Mouse (Mus musculus): ENCODE data around the gene Ubqln1. TPM values are rescaled to one million over a fixed set of nuclear protein-coding genes. Genes with fewer than 3 reads are reported as not detected.

The Ubqln1 gene
- 95.5 and 103 TPM in 2 replicates for polyA plus RNA-seq (2014; fragmentation: Nextera tagmentation; extraction: Ambion mirVana)

DNA sequence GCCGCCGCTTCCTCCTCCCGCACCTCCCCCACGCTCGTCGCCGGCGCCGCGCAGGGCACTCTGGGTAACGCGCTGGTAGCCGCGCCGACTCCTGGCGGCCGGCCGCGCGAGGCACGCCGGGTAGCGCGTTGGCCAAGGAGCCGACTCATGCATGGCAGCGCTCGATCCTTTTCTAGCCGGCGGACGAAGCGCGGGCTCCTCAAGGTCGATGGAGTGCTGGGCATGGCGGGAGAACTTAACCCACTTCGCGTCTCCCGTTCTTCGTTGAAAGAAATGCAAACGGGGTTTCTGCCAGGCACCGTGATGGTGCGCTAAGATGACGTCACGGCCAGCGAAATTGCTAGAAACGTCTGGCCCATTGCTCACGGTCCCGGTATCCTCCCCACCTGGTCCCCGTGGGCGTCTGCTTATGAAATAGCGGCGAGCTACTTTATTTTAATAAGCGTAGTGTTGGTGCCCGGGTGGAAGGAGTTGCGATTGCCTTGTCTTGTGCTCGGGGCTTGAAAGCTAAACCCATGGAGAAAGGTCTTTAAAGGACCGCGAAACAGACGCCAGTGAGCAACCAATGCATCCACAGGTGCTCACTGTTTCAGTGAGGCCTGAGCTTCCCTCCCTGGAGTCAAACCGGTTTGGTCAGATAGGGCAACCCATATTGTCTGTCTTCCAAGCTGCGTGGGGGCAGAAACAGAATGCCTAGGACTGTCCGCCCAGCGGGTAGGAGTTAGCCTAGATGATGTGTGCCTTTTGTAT is at the start of gene Ubqln1:
Gene Ubqln1, minus strand, starts transcription at position 62 of the 750 bp plus-strand sequence.
- H3K9me3 ChIP-seq (ENCODE audit: control insufficient read depth, low read length): no peaks in the 10 kb centered on the region
- peak within 1 kb of the TSS; percentile 98 for H3K9ac ChIP-seq (ENCODE audit: low read depth, low read length)
- no peaks in the 10 kb centered on the region for H3K27me3 ChIP-seq (replicated peaks; ENCODE audit: control insufficient read depth, insufficient read depth, low read length)
- peak; percentile 90 for DNase-seq (ENCODE audit: low spot score)
- peak; percentile 89 for ATAC-seq (replicated peaks; ENCODE audit: low FRiP score)
- peak within 1 kb of the TSS; percentile 85 for H3K4me2 ChIP-seq
- H3K36me3 ChIP-seq (ENCODE audit: control insufficient read depth, insufficient read depth, low read length): no peaks in the 10 kb centered on the region
- 2% methylated on average over 62 of the region's 62 CpGs for WGBS
- peak within 1 kb of the TSS; percentile 89 for H3K27ac ChIP-seq (ENCODE audit: low read depth, low read length)
- peaks cover 20% of the 10 kb centered on the region for H3K4me1 ChIP-seq (replicated peaks; ENCODE audit: control insufficient read depth, insufficient read depth, low read length)
- peak within 1 kb of the TSS; percentile 99 for H3K4me3 ChIP-seq (ENCODE audit: low read depth, low read length)

DNA sequence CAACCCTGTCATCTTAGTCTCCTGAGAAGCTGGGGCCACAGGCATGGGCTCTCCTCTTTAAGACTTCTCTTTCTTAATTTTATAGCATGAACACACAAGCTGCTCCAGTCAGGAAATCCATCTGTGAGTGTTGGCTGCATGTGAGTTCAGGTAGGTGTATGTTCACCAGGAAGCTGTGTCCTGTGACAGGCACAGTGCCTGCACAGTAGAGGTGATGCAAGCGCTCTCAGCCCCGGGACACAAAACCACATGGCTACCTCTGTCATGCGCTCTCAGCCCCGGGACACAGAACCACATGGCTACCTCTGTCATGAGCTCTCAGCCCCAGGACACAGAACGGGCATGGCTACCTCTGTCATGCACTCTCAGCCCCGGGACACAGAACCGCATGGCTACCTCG is 48.1 kb upstream of the Ubqln1 start:
- WGBS: 84% methylated on average over 8 of the region's 8 CpGs
- Histone ChIP-seq H3K9me3 (ENCODE audit: control insufficient read depth, low read length) (no peaks in the 10 kb centered on the region), H3K27me3 (replicated peaks; ENCODE audit: control insufficient read depth, insufficient read depth, low read length) (no peaks in the 10 kb centered on the region), H3K36me3 (ENCODE audit: control insufficient read depth, insufficient read depth, low read length) (no peaks in the 10 kb centered on the region), H3K4me1 (replicated peaks; ENCODE audit: control insufficient read depth, insufficient read depth, low read length) (no peaks in the 10 kb centered on the region), H3K27ac (ENCODE audit: low read depth, low read length) (no peak overlapping the region), H3K4me3 (ENCODE audit: low read depth, low read length) (no peak overlapping the region), H3K4me2 (no peak overlapping the region), H3K9ac (ENCODE audit: low read depth, low read length) (no peak overlapping the region)
- ATAC-seq (replicated peaks; ENCODE audit: low FRiP score): no peak
- no peak for DNase-seq (ENCODE audit: low spot score)

DNA sequence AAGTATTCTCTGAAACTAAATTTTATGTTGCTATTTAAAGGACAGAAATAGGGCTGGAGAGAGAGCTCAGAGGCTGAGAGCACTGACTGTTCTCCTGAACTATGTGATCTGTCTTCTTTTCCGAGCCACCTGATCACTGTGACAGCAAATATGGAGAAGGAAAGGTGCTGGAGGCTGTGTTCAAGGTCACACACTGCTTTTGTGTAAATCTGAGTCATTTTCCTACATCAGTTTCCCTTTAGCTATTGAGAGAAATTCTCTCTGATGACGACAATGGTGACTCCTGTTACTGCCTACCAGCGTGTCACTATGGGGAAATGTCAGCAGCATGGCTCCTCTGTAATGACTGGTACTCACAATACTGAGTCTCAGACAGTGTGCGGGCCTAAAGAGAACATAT is 46.2 kb upstream of the Ubqln1 start:
- ATAC-seq (replicated peaks; ENCODE audit: low FRiP score): no peak
- Histone ChIP-seq H3K36me3 (ENCODE audit: control insufficient read depth, insufficient read depth, low read length) (no peaks in the 10 kb centered on the region), H3K27ac (ENCODE audit: low read depth, low read length) (no peak overlapping the region), H3K9me3 (ENCODE audit: control insufficient read depth, low read length) (no peaks in the 10 kb centered on the region), H3K9ac (ENCODE audit: low read depth, low read length) (no peak overlapping the region), H3K4me1 (replicated peaks; ENCODE audit: control insufficient read depth, insufficient read depth, low read length) (no peaks in the 10 kb centered on the region), H3K4me3 (ENCODE audit: low read depth, low read length) (no peak overlapping the region), H3K4me2 (no peak overlapping the region), H3K27me3 (replicated peaks; ENCODE audit: control insufficient read depth, insufficient read depth, low read length) (no peaks in the 10 kb centered on the region)
- DNase-seq (ENCODE audit: low spot score): no peak
- WGBS: 79% methylated on average over 4 of the region's 4 CpGs

DNA sequence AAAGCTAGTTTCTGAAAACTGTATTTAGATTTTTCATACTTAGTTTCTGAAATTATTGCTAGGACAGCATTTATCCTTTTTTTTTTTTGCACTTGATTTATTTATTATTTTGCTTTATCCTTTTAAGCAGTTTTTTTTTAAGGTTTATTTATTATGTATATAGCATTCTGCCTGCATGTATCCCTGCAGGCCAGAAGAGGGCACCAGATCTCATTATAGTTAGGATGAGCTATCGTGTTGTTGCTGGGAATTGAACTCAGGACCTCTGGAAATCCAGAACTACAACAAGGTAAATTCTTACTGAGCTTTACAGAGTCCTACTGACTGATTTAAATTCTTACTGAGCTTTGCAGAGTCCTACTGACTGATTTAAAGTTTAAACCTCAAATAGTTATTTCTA is 37.8 kb upstream of the Ubqln1 start:
- no peak overlapping the region for H3K27ac ChIP-seq (ENCODE audit: low read depth, low read length)
- no peak overlapping the region for H3K9ac ChIP-seq (ENCODE audit: low read depth, low read length)
- no peaks in the 10 kb centered on the region for H3K27me3 ChIP-seq (replicated peaks; ENCODE audit: control insufficient read depth, insufficient read depth, low read length)
- H3K36me3 ChIP-seq (ENCODE audit: control insufficient read depth, insufficient read depth, low read length): no peaks in the 10 kb centered on the region
- WGBS: 80% methylated on average over 1 of the region's 1 CpGs
- no peaks in the 10 kb centered on the region for H3K4me1 ChIP-seq (replicated peaks; ENCODE audit: control insufficient read depth, insufficient read depth, low read length)
- H3K9me3 ChIP-seq (ENCODE audit: control insufficient read depth, low read length): no peaks in the 10 kb centered on the region
- DNase-seq (ENCODE audit: low spot score) (no peak), ATAC-seq (replicated peaks; ENCODE audit: low FRiP score) (no peak)
- H3K4me2 ChIP-seq: no peak overlapping the region
- no peak overlapping the region for H3K4me3 ChIP-seq (ENCODE audit: low read depth, low read length)

DNA sequence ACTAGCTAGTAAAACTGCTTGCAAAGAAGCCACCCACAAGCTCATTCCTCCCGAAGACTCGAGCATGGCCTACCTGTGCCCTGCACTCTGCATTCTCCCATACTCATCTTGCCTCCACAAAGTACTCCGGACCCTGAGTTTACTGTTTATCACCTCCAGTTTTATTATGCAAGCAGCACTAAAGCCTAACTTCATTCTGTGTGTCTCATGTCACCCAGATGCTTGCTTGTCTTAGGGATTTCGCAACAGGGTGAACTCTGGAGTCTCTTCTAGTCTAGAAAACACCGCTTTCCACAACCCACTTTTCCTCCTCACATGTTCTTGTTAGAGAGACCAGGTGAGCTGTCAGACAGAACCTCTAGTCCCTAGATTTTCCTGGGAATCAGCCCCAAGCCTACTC is 33.5 kb upstream of the Ubqln1 start:
- no peak overlapping the region for H3K27ac ChIP-seq (ENCODE audit: low read depth, low read length)
- no peaks in the 10 kb centered on the region for H3K4me1 ChIP-seq (replicated peaks; ENCODE audit: control insufficient read depth, insufficient read depth, low read length)
- H3K4me3 ChIP-seq (ENCODE audit: low read depth, low read length): no peak overlapping the region
- H3K36me3 ChIP-seq (ENCODE audit: control insufficient read depth, insufficient read depth, low read length): no peaks in the 10 kb centered on the region
- no peak for DNase-seq (ENCODE audit: low spot score)
- H3K27me3 ChIP-seq (replicated peaks; ENCODE audit: control insufficient read depth, insufficient read depth, low read length): no peaks in the 10 kb centered on the region
- 89% methylated on average over 5 of the region's 5 CpGs for WGBS
- no peak overlapping the region for H3K9ac ChIP-seq (ENCODE audit: low read depth, low read length)
- no peak for ATAC-seq (replicated peaks; ENCODE audit: low FRiP score)
- no peaks in the 10 kb centered on the region for H3K9me3 ChIP-seq (ENCODE audit: control insufficient read depth, low read length)
- H3K4me2 ChIP-seq: no peak overlapping the region

DNA sequence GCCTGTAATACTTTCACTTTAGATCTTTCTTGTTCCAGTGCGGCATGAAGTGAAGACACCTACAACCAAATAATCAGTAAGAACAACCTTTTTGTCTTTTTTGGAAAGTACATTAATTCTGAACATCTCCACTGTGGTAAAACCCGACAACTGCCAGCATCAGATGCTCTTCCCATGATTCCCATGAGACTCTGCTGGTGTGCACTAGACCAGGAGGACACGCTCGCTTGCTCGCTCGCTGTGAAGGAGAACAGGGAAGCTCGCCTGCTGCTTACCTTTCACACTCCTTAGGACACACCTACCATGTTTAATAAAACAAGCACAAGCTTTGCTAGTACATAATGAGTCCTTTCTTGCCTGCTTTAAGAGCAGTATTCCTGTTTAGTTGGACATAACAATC is 21.1 kb upstream of the Ubqln1 start:
- Histone ChIP-seq H3K27ac (ENCODE audit: low read depth, low read length) (no peak overlapping the region), H3K9ac (ENCODE audit: low read depth, low read length) (no peak overlapping the region), H3K27me3 (replicated peaks; ENCODE audit: control insufficient read depth, insufficient read depth, low read length) (no peaks in the 10 kb centered on the region), H3K4me1 (replicated peaks; ENCODE audit: control insufficient read depth, insufficient read depth, low read length) (no peaks in the 10 kb centered on the region), H3K4me3 (ENCODE audit: low read depth, low read length) (no peak overlapping the region), H3K9me3 (ENCODE audit: control insufficient read depth, low read length) (no peaks in the 10 kb centered on the region), H3K4me2 (no peak overlapping the region), H3K36me3 (ENCODE audit: control insufficient read depth, insufficient read depth, low read length) (no peaks in the 10 kb centered on the region)
- no peak for DNase-seq (ENCODE audit: low spot score)
- 91% methylated on average over 7 of the region's 7 CpGs for WGBS
- no peak for ATAC-seq (replicated peaks; ENCODE audit: low FRiP score)

DNA sequence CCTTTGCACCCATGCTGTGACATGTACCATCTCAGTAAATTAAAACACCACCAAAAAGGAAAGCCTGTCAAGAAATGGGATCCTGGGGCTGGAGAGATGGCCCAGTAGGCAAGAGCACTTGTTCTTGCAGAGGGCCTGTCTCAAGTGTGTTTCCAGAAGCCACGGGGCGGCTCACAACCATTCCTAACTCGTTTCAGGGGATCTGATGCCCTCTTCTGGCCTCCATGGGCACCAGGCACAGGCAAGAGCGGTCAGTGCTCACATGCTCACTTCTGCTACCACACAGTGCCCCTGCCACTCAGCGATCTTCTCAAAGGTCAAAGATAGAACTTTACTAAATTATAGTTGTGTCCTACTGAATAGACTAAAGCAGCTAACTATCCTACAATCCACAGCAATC is 17.2 kb upstream of the Ubqln1 start:
- no peak overlapping the region for H3K4me2 ChIP-seq
- H3K27ac ChIP-seq (ENCODE audit: low read depth, low read length): no peak overlapping the region
- 50% methylated on average over 5 of the region's 5 CpGs for WGBS
- H3K9ac ChIP-seq (ENCODE audit: low read depth, low read length): no peak overlapping the region
- H3K27me3 ChIP-seq (replicated peaks; ENCODE audit: control insufficient read depth, insufficient read depth, low read length): no peaks in the 10 kb centered on the region
- H3K4me1 ChIP-seq (replicated peaks; ENCODE audit: control insufficient read depth, insufficient read depth, low read length): no peaks in the 10 kb centered on the region
- no peak for ATAC-seq (replicated peaks; ENCODE audit: low FRiP score)
- no peaks in the 10 kb centered on the region for H3K9me3 ChIP-seq (ENCODE audit: control insufficient read depth, low read length)
- DNase-seq (ENCODE audit: low spot score): no peak
- H3K36me3 ChIP-seq (ENCODE audit: control insufficient read depth, insufficient read depth, low read length): no peaks in the 10 kb centered on the region
- H3K4me3 ChIP-seq (ENCODE audit: low read depth, low read length): no peak overlapping the region

DNA sequence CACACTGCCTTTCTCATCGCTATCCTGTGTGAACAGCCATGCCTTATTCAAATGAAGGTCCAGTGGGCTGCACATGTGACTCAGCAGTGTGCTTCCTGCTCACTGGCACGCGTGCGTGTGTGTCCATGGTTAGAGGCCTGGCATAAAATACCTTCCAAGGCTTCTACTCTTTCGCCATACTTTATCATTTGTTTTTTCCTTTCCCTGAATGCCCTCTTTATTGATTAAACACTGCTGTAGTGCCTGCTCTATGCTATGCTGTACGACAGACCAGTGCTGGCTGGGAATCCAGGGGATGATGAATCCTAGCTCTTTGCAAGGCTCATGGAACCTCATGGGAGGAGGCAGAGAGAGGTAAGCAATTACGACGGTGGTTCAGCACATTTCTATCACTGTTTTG is 16.6 kb upstream of the Ubqln1 start:
- H3K4me1 ChIP-seq (replicated peaks; ENCODE audit: control insufficient read depth, insufficient read depth, low read length): no peaks in the 10 kb centered on the region
- ATAC-seq (replicated peaks; ENCODE audit: low FRiP score) (no peak), DNase-seq (ENCODE audit: low spot score) (no peak)
- no peak overlapping the region for H3K9ac ChIP-seq (ENCODE audit: low read depth, low read length)
- H3K27me3 ChIP-seq (replicated peaks; ENCODE audit: control insufficient read depth, insufficient read depth, low read length): no peaks in the 10 kb centered on the region
- no peak overlapping the region for H3K27ac ChIP-seq (ENCODE audit: low read depth, low read length)
- H3K4me2 ChIP-seq: no peak overlapping the region
- H3K9me3 ChIP-seq (ENCODE audit: control insufficient read depth, low read length): no peaks in the 10 kb centered on the region
- WGBS: 87% methylated on average over 8 of the region's 8 CpGs
- H3K4me3 ChIP-seq (ENCODE audit: low read depth, low read length): no peak overlapping the region
- no peaks in the 10 kb centered on the region for H3K36me3 ChIP-seq (ENCODE audit: control insufficient read depth, insufficient read depth, low read length)

DNA sequence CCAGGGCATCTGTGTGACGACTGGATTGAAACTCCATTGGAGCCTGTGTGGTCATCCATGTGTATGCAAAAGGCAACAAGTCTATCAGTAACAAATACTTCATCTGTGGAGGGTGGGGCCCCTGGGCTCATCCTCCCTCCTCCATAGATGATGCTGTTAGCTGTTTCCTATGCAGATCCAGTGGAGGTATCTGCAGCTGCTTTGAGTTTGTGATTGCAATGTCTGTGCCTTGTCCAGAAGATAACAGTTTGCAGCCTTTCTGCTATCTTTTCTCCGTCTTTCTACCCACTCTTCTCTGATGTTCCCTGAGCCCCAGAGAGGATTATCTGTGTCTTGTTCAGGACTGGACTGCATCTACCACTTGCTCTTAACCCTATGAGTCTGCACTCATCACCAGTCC is 13.2 kb upstream of the Ubqln1 start:
- Histone ChIP-seq H3K4me3 (ENCODE audit: low read depth, low read length) (no peak overlapping the region), H3K4me1 (replicated peaks; ENCODE audit: control insufficient read depth, insufficient read depth, low read length) (no peaks in the 10 kb centered on the region), H3K27ac (ENCODE audit: low read depth, low read length) (no peak overlapping the region), H3K9ac (ENCODE audit: low read depth, low read length) (no peak overlapping the region), H3K36me3 (ENCODE audit: control insufficient read depth, insufficient read depth, low read length) (no peaks in the 10 kb centered on the region), H3K9me3 (ENCODE audit: control insufficient read depth, low read length) (no peaks in the 10 kb centered on the region), H3K4me2 (no peak overlapping the region), H3K27me3 (replicated peaks; ENCODE audit: control insufficient read depth, insufficient read depth, low read length) (no peaks in the 10 kb centered on the region; the same call in 1 of the 2 replicates)
- ATAC-seq (replicated peaks; ENCODE audit: low FRiP score) (peak; percentile 62; the same call in 1 of the 2 replicates), DNase-seq (ENCODE audit: low spot score) (no peak)
- 56% methylated on average over 2 of the region's 2 CpGs for WGBS
